Mouse (Mus musculus): ENCODE measurements around the gene Celsr3. TPM values are rescaled to one million over a fixed set of nuclear protein-coding genes. Genes with fewer than 3 reads are reported as not detected.
A peak's percentile ranks its signal among the peaks of the same experiment; 100 is the strongest.

Celsr3 gene
- 0.15 and 0.16 TPM in 2 replicates for polyA plus RNA-seq (2015; fragmentation: Nextera tagmentation; extraction: Ambion mirVana)

GRCm38 (mm10) chr9:108825820-108826699 lies at the start of gene Celsr3:
TSS of gene Celsr3 (plus strand) at chr9:108826320.
- no peak for ATAC-seq (ENCODE audit: insufficient read depth)
- Histone ChIP-seq H3K4me2 (peak within 1 kb of the TSS; percentile 72), H3K36me3 (replicated peaks) (no peaks in the 10 kb centered on the region), H3K27me3 (peaks cover 97% of the 10 kb centered on the region), H3K27ac (replicated peaks) (no peak within 1 kb of the TSS), H3K4me1 (replicated peaks) (peaks cover 24% of the 10 kb centered on the region), H3K4me3 (replicated peaks) (peak within 1 kb of the TSS; percentile 47), H3K9me3 (replicated peaks) (no peaks in the 10 kb centered on the region), H3K9ac (no peak within 1 kb of the TSS)
- WGBS (ENCODE audit: insufficient replicate concordance): 3% methylated on average over 67 of the region's 70 CpGs

GRCm38 (mm10) chr9:108776614-108777013 lies 49.5 kb upstream of the Celsr3 start:
- ATAC-seq (ENCODE audit: insufficient read depth): peak; percentile 81
- 64% methylated on average over 4 of the region's 4 CpGs for WGBS (ENCODE audit: insufficient replicate concordance)
- Histone ChIP-seq H3K4me3 (replicated peaks) (no peak overlapping the region), H3K9me3 (replicated peaks) (no peaks in the 10 kb centered on the region), H3K4me2 (peak overlapping the region; percentile 37), H3K4me1 (replicated peaks) (peaks cover 20% of the 10 kb centered on the region), H3K27ac (replicated peaks) (0 out of 2 replicates have a peak overlapping the region, but pooled peaks have one; percentile 10), H3K27me3 (peaks cover 17% of the 10 kb centered on the region), H3K36me3 (replicated peaks) (no peaks in the 10 kb centered on the region), H3K9ac (no peak overlapping the region)

- 59% methylated on average over 4 of the region's 4 CpGs for WGBS (ENCODE audit: insufficient replicate concordance)
- H3K9ac ChIP-seq: no peak overlapping the region
- H3K4me2 ChIP-seq: peak overlapping the region; percentile 37
These were observed 48.8 kb upstream of the Celsr3 start for GRCm38 (mm10) chr9:108777276-108777675.

GRCm38 (mm10) chr9:108780959-108781358 lies 45.2 kb upstream of the Celsr3 start:
- Histone ChIP-seq H3K27ac (replicated peaks) (no peak overlapping the region), H3K4me1 (replicated peaks) (peaks cover 49% of the 10 kb centered on the region), H3K4me2 (no peak overlapping the region), H3K9ac (no peak overlapping the region), H3K27me3 (peaks cover 6% of the 10 kb centered on the region; the same call in 1 of the 2 replicates), H3K36me3 (replicated peaks) (0 out of 2 replicates have a peak, but pooled peaks cover 3% of the 10 kb centered on the region), H3K9me3 (replicated peaks) (no peaks in the 10 kb centered on the region), H3K4me3 (replicated peaks) (no peak overlapping the region)
- no peak for ATAC-seq (ENCODE audit: insufficient read depth)
- WGBS (ENCODE audit: insufficient replicate concordance): 53% methylated on average over 5 of the region's 5 CpGs

More at GRCm38 (mm10) chr9:108777276-108777675, 48.8 kb upstream of the Celsr3 start:
- Histone ChIP-seq H3K36me3 (replicated peaks) (no peaks in the 10 kb centered on the region), H3K4me1 (replicated peaks) (peaks cover 24% of the 10 kb centered on the region), H3K27ac (replicated peaks) (0 out of 2 replicates have a peak overlapping the region, but pooled peaks have one; percentile 10), H3K4me3 (replicated peaks) (no peak overlapping the region), H3K9me3 (replicated peaks) (no peaks in the 10 kb centered on the region), H3K27me3 (peaks cover 15% of the 10 kb centered on the region)
- ATAC-seq (ENCODE audit: insufficient read depth): no peak

GRCm38 (mm10) chr9:108781891-108782290 lies 44.2 kb upstream of the Celsr3 start:
- no peak for ATAC-seq (ENCODE audit: insufficient read depth)
- peaks cover 10% of the 10 kb centered on the region for H3K36me3 ChIP-seq (replicated peaks)
- no peak overlapping the region for H3K9ac ChIP-seq
- WGBS (ENCODE audit: insufficient replicate concordance): 47% methylated on average over 4 of the region's 4 CpGs
- no peak overlapping the region for H3K27ac ChIP-seq (replicated peaks)
- no peak overlapping the region for H3K4me3 ChIP-seq (replicated peaks)
- H3K4me1 ChIP-seq (replicated peaks): peaks cover 47% of the 10 kb centered on the region
- no peaks in the 10 kb centered on the region for H3K9me3 ChIP-seq (replicated peaks)
- H3K4me2 ChIP-seq: no peak overlapping the region
- H3K27me3 ChIP-seq: peaks cover 6% of the 10 kb centered on the region; the same call in 1 of the 2 replicates

- Histone ChIP-seq H3K27me3 (peaks cover 6% of the 10 kb centered on the region; the same call in 1 of the 2 replicates), H3K36me3 (replicated peaks) (peaks cover 19% of the 10 kb centered on the region), H3K4me2 (peak overlapping the region; percentile 79), H3K4me3 (replicated peaks) (peak overlapping the region; percentile 92), H3K27ac (replicated peaks) (peak overlapping the region; percentile 86), H3K9me3 (replicated peaks) (no peaks in the 10 kb centered on the region), H3K4me1 (replicated peaks) (peaks cover 47% of the 10 kb centered on the region), H3K9ac (peak overlapping the region; percentile 93)
- no peak; the same call in 1 of the 2 replicates for ATAC-seq (ENCODE audit: insufficient read depth)
- 45% methylated on average over 9 of the region's 9 CpGs for WGBS (ENCODE audit: insufficient replicate concordance)
These were observed 43.1 kb upstream of the Celsr3 start for GRCm38 (mm10) chr9:108782836-108783547.

GRCm38 (mm10) chr9:108783548-108784463 lies 42.3 kb upstream of the Celsr3 start, which contains the start of gene Ip6k2:
TSS of gene Ip6k2 (plus strand) at chr9:108783796.
- Histone ChIP-seq H3K27ac (replicated peaks) (peak within 1 kb of the TSS; percentile 86), H3K4me1 (replicated peaks) (peaks cover 56% of the 10 kb centered on the region), H3K36me3 (replicated peaks) (peaks cover 28% of the 10 kb centered on the region), H3K27me3 (peaks cover 6% of the 10 kb centered on the region; the same call in 1 of the 2 replicates), H3K9me3 (replicated peaks) (no peaks in the 10 kb centered on the region), H3K9ac (peak within 1 kb of the TSS; percentile 93), H3K4me3 (replicated peaks) (peak within 1 kb of the TSS; percentile 92), H3K4me2 (peak within 1 kb of the TSS; percentile 79)
- ATAC-seq (ENCODE audit: insufficient read depth): peak; percentile 94
- WGBS (ENCODE audit: insufficient replicate concordance): 0% methylated on average over 56 of the region's 56 CpGs

GRCm38 (mm10) chr9:108785416-108785815 lies 40.7 kb upstream of the Celsr3 start:
- peak overlapping the region; percentile 79 for H3K4me2 ChIP-seq
- peak overlapping the region; percentile 86; the same call in 1 of the 2 replicates for H3K27ac ChIP-seq (replicated peaks)
- H3K9me3 ChIP-seq (replicated peaks): no peaks in the 10 kb centered on the region
- no peak for ATAC-seq (ENCODE audit: insufficient read depth)
- peaks cover 69% of the 10 kb centered on the region for H3K4me1 ChIP-seq (replicated peaks)
- H3K36me3 ChIP-seq (replicated peaks): peaks cover 29% of the 10 kb centered on the region
- no peak overlapping the region for H3K9ac ChIP-seq
- peak overlapping the region; percentile 92 for H3K4me3 ChIP-seq (replicated peaks)
- H3K27me3 ChIP-seq: peaks cover 6% of the 10 kb centered on the region; the same call in 1 of the 2 replicates

GRCm38 (mm10) chr9:108786494-108786893 lies 39.6 kb upstream of the Celsr3 start:
- H3K4me1 ChIP-seq (replicated peaks): peaks cover 80% of the 10 kb centered on the region
- whole genome bisulfite sequencing (ENCODE audit: insufficient replicate concordance): 82% methylated on average over 1 of the region's 1 CpGs

GRCm38 (mm10) chr9:108787080-108787479 lies 39.0 kb upstream of the Celsr3 start:
- Histone ChIP-seq H3K9me3 (replicated peaks) (no peaks in the 10 kb centered on the region), H3K27me3 (no peaks in the 10 kb centered on the region), H3K27ac (replicated peaks) (0 out of 2 replicates have a peak overlapping the region, but pooled peaks have one; percentile 24), H3K4me2 (no peak overlapping the region), H3K9ac (no peak overlapping the region), H3K4me3 (replicated peaks) (no peak overlapping the region), H3K36me3 (replicated peaks) (peaks cover 29% of the 10 kb centered on the region), H3K4me1 (replicated peaks) (peaks cover 82% of the 10 kb centered on the region)
- 87% methylated on average over 2 of the region's 2 CpGs for WGBS (ENCODE audit: insufficient replicate concordance)
- ATAC-seq (ENCODE audit: insufficient read depth): no peak

More at GRCm38 (mm10) chr9:108786494-108786893, 39.6 kb upstream of the Celsr3 start:
- Histone ChIP-seq H3K4me3 (replicated peaks) (no peak overlapping the region), H3K36me3 (replicated peaks) (peaks cover 29% of the 10 kb centered on the region), H3K27ac (replicated peaks) (no peak overlapping the region), H3K4me2 (no peak overlapping the region), H3K9me3 (replicated peaks) (no peaks in the 10 kb centered on the region), H3K9ac (no peak overlapping the region), H3K27me3 (no peaks in the 10 kb centered on the region)
- no peak for ATAC-seq (ENCODE audit: insufficient read depth)

Measured in liver, embryonic 15.5 days (tissue).